Mouse (Mus musculus) left cerebral cortex, adult 18-20 months (tissue): ENCODE measurements around the gene Ttll6. TPM values are rescaled to one million over a fixed set of nuclear protein-coding genes. Genes with fewer than 3 reads are reported as not detected.
"Not testable (repeated sequence)": the region's sequence is repeated elsewhere in the genome, so short reads cannot be mapped to it uniquely, and the experiment has no call there.

Experiments
- DNase-seq, 2 experiments: peaks; one replicate each; pipeline ENCODE4 v3.0.0; 2021 to 2022; ENCODE audit warnings: low spot score in 2 of 2, mixed read lengths in 1 of 2
- long read RNA-seq, 2 experiments: library from polyadenylated mRNA; stranded (forward); transcript quantifications; one replicate each; pipeline ENCODE4 v2.0.0; 2021
- total RNA-seq, 2 experiments: library from RNA; stranded (reverse); gene quantifications; 2 replicates each; pipeline ENCODE4 v1.2.3; 2021

The Ttll6 gene
- under 1 TPM in 1 of 2 experiments, not detected in 1; 0.12 TPM for total RNA-seq
- long read RNA-seq, experiment 1, partial matches to known transcripts = 0 of 1 reads
- long read RNA-seq, experiment 1, other reads (novel, unspliced or antisense) = 1 of 1 reads
- long read RNA-seq, experiment 2 = 0 reads

- DNase-seq = peak; percentile 60 to 64
Observed at GRCm38 (mm10) chr11:96133239-96133865, at the start of gene Ttll6. Gene Ttll6, plus strand, starts transcription at chr11:96133786.

- no peak for DNase-seq
Observed at GRCm38 (mm10) chr11:96087981-96088380, 45.6 kb upstream of the Ttll6 start.

- DNase-seq = no peak
Observed at GRCm38 (mm10) chr11:96091073-96091472, 42.5 kb upstream of the Ttll6 start.

DNA sequence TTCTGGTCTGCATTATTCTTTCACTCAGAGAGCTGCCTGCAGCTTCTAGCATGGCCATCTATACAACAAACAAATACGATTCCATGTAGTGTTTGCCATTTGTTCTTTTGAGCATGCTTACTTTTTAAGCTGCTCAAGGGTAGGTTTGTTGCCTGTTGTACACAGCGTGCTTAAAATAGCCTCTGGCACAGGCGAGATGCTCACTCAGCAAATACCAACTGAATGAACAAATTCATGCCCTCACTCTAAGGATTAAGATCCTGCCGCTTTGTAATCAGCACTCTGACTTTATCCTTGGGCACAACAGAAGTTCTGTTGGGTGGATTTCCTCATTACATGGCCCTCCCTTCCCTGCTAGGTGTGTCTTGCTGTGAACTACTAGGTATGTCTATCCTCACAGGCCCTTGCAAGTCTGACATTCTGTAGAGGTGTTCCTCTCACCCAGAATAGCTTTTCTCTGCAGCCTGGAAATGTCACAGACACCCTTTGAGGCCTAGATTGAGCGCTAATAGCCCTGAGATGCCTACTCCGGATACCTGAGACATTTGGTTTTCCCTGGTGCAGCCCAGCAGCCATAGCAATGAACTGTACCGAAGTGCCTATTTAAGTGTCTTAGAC lies 40.8 kb upstream of the Ttll6 start:
- no peak for DNase-seq

GRCm38 (mm10) chr11:96093361-96093760 lies 40.2 kb upstream of the Ttll6 start:
- peak; percentile 21 to 40 for DNase-seq

GRCm38 (mm10) chr11:96108376-96108775 lies 25.2 kb upstream of the Ttll6 start:
- DNase-seq = no peak

DNA sequence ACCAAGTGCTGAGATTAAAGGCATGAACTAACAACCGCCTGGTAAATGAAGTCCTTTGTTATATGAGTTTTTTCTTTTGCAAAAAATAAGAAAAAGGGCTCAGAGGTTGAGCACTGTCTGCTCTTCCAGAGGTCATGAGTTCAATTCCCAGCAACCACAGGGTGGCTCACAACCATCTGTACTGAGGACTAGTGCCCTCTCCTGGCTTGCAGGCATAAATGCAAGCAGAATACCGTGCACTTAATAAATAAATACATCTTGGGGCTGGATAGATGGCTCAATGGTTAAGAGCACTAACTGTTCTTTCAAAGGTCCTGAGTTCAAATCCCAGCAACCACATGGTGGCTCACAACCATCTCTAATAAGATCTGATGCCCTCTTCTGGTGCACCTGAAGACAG lies 22.6 kb upstream of the Ttll6 start:
- DNase-seq = not testable (repeated sequence)

DNA sequence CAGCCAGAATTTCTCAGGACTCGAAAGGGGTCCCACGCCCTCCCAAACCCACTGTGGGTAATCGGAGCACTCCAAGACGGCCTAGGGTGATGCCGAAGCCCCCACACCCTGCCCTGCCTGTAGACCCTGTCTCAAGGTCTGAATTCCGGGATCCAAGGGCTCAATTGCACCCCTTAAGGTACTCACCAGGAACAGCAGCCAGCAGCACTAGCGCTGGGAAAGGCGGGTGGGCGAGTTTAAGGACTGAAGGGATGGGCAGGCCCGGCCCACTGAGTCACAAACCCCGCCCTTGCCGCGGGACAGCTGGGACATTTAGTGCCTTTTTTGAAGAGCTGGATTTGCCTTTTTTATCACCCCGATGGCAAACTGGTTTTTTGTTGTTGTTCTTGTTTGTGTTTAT lies 21.8 kb upstream of the Ttll6 start, which contains the start of gene Calcoco2:
Calcoco2 (minus strand) TSS at position 214 of the 400 bp plus-strand sequence.
- no peak for DNase-seq

DNA sequence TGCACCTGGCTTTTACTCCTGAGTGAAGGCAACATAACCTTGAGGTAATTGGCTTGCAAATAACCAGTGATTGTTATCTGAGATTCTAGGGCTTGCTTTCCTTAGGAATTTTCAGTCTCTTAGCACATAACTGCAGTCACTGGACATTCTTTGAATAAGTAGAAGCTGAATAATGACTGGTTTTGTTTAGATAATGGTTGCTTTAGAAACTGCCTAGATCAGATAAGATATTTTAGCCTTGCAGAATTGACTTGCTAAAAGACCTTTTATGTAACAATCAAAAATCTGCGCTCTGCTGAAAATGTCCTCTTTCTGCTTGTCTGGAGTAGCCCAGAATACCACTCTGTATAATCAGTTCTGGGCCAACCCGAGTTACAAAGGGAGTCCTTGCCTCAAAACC lies 19.5 kb upstream of the Ttll6 start:
- no peak for DNase-seq

GRCm38 (mm10) chr11:96115416-96115815 lies 18.2 kb upstream of the Ttll6 start:
- DNase-seq = no peak

DNA sequence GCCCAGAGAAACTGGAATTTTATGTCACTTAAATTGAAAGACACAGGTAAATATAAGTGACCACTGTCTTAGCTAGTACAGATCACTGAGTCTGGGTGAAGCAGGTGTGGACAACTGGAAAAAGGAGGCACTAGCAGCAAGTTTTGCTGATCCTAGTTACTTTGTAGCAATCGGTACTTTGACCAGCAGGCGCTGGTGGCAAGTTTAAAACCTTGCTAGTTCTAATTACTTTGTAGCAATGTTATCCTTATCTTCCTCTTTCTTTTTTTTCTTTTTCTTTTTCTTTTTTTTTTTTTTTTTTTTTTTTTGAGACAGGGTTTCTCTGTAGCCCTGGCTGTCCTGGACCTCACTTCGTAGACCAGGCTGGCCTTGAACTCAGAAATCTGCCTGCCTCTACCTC lies 17.5 kb upstream of the Ttll6 start:
- no peak for DNase-seq

DNA sequence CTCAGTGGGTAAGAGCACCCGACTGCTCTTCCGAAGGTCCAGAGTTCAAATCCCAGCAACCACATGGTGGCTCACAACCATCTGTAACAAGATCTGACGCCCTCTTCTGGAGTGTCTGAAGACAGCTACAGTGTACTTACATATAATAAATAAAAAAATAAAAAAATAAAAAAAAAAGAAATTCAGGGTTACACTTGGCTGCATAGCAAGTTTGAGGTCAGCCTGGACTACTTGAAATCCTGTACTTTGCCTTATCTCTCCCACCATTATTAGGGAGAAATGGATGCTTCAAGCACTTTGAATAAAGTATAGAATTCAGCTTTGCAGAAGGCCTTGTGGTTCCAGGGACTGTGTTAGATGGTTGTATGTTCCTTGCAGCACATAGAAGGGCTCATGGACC lies 16.7 kb upstream of the Ttll6 start:
- DNase-seq = not testable (repeated sequence)

- DNase-seq = no peak
Observed at GRCm38 (mm10) chr11:96119401-96119800, 14.2 kb upstream of the Ttll6 start.

DNA sequence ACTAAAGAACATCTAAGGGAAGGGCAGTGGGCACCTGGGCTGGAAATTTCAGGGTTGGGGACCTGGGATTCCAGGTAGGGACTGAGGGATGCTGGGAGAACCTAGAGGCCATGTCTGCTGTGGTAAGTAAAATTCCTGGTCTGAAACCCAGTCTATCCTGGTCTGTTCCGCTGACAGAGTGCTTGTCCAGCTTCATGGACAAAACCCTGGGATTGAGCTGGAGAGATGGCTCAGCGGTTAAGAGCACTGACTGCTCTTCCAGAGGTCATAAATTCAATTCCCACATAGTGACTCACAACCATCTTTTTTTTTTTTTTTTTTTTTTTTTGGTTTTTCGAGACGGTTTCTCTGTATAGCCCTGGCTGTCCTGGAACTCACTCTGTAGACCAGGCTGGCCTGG lies 10.8 kb upstream of the Ttll6 start:
- DNase-seq = not testable (repeated sequence)

DNA sequence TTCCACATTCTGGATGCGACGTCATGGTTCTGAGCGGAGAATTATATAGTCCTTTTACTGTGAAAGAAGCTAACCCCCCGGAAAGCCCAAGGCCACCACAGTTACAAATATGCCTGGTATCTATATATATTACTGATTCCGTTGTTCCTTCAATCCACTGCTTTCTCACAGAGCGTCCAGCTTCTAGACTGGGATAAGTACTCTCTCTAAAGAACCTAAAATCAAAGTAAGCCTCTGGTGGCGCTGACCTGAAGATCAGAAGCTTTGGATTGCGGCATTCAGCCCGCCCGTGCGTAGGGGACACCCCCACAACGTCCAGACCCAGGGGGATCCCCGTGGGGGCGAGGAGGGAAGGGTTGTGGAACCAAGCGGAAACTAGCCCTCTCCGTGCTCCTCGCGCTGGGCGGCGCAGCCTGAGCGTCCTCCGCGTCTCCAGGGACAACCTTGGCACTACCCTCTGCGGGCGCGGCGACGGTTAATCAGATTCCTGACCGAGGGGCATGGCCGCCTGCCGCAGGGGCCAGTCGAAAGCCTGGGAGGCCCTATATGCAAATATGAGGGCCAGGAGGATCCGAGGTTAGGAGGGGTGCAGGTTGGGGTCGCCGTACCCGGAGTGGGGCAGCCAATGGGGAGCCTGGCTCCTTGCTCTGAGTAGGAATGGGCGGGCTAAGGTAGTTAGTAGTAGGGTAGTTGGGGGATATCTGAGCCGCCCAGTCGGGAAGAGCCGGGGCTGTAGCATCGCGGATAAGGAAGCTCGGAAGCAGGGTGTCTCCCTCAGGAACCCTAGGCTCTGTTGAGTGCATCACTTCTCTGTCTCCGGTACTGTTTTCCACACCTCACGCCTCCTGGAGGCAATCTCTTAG lies 9.3 kb upstream of the Ttll6 start:
- peak in 1 of 2 experiments; percentile 3 for DNase-seq

GRCm38 (mm10) chr11:96130606-96131005 lies 3.0 kb upstream of the Ttll6 start:
- no peak for DNase-seq

DNA sequence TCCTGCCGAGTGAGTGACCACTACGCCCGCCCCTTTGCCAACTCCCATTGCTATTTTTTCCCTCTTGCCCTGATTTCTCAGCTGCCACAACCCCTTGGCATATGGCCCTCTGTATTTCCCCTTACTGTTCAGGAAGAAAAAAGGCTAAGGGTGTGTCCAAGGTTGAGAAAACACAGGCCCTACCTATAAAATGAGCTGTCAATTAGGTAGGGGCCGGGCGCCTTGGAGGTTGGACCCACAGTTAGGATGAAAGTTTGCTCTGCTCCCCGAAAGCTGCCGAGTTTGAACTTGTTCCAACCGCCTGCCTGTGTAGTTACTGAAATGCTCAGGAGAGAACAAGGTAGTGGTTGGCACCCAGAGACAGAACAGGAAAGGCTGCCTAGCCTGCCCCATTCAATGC lies 2.3 kb downstream of the Ttll6 start:
- no peak for DNase-seq

DNA sequence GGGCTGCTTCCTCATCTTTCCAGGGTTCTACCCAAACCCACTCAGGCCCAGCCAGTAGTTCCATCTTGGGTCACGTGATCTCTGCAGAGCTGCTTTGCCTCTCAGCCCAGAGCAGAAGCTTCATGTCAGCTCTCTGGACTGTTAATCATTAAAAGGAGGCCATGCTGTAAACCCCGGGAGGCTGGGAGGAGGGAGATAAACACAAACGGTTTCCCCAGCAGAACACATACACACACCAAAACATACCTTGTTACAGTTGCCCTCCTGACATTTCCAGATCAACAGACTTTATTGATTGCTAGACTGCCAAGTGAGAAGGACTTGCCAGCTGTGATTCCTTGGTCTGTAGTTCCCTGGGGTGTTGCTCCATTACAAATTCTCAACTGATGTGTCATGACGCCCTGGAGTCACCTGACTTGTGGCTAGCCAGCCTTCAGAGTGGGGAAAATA lies 7.2 kb downstream of the Ttll6 start:
- DNase-seq = no peak

GRCm38 (mm10) chr11:96143766-96144165 lies 10.2 kb downstream of the Ttll6 start:
- DNase-seq = no peak

GRCm38 (mm10) chr11:96145622-96146270 lies 12.2 kb downstream of the Ttll6 start:
- DNase-seq = peak; percentile 58 to 65

- no peak for DNase-seq
Observed at GRCm38 (mm10) chr11:96147471-96147870, 13.9 kb downstream of the Ttll6 start.
